Mouse (Mus musculus): ENCODE results near the gene Rhou.

GRCm38 (mm10) chr8:123705376-123705775, 51.6 kb downstream of the Rhou start:
- TF ChIP-seq POLR2A (IDR thresholded peaks at IDR 0.05; ENCODE audit: control insufficient read depth, extremely low read depth, insufficient read depth, low read length, poor library complexity) = no peak
- no peak for TF ChIP-seq CTCF (IDR thresholded peaks at IDR 0.05; ENCODE audit: borderline replicate concordance, control insufficient read depth, extremely low read depth, insufficient read depth, low read length, poor library complexity)

Data from thymus, adult 2 months (tissue).